Mouse (Mus musculus) testis, adult 2 months (tissue): ENCODE measurements at regions not wholly inside any gene's neighbourhood (a gene's known extent, or its start where the extent isn't known, plus 50 kb on each side); places are given as distances from the start of the nearest gene placed in this dataset.

Experiments
- CTCF ChIP-seq: fragments of 200-500 bp; IDR thresholded peaks from 2 replicates; pipeline ENCODE4 v1.5.1; 2012; ENCODE audit warnings: low read depth, mild to moderate bottlenecking, inconsistent platforms, low read length, moderate library complexity; ENCODE audit not compliant: control insufficient read depth, insufficient read depth, insufficient replicate concordance
- POLR2A ChIP-seq: fragments of 200-500 bp; IDR thresholded peaks from 2 replicates; pipeline ENCODE4 v1.6.1; 2012; ENCODE audit warnings: low read depth, mild to moderate bottlenecking, inconsistent platforms, low read length, moderate library complexity; ENCODE audit not compliant: control insufficient read depth

GRCm38 (mm10) chr5:64744455-64744854 is 58.7 kb upstream of the Klf3 start:
- TF ChIP-seq CTCF: no peak
- no peak for TF ChIP-seq POLR2A
